Mouse (Mus musculus) heart, embryonic 13.5 days (tissue): ENCODE measurements around the gene Kif2c. TPM values are rescaled to one million over a fixed set of nuclear protein-coding genes. Genes with fewer than 3 reads are reported as not detected.
A peak's percentile ranks its signal among the peaks of the same experiment; 100 is the strongest.

Source experiments
- ATAC-seq: fragments of 200-750 bp; cut with Nextera tagmentation; 2 replicates; pipeline ENCODE4 v1.8.0; 2017; ENCODE audit warnings: moderate TSS enrichment; ENCODE audit not compliant: insufficient number of reproducible peaks, low FRiP score, low TSS enrichment; ENCODE audit errors: extremely low read depth
- H3K27ac ChIP-seq: fragments of 300-500 bp; sonication (generic); replicated peaks from 2 replicates; pipeline ENCODE4 v1.5.1; 2015; ENCODE audit warnings: moderate library complexity, mild to moderate bottlenecking, inconsistent platforms
- H3K27me3 ChIP-seq: fragments of 300-500 bp; sonication (generic); replicated peaks from 2 replicates; pipeline ENCODE4 v1.6.1; 2015; ENCODE audit warnings: mild to moderate bottlenecking, inconsistent platforms
- H3K36me3 ChIP-seq: fragments of 300-500 bp; sonication (generic); 2 replicates; pipeline ENCODE4 v1.6.1; 2015; ENCODE audit warnings: mild to moderate bottlenecking, inconsistent platforms
- H3K4me1 ChIP-seq: fragments of 300-500 bp; sonication (generic); 2 replicates; pipeline ENCODE4 v1.6.1; 2015; ENCODE audit warnings: inconsistent platforms
- H3K4me2 ChIP-seq: fragments of 300-500 bp; sonication (generic); 2 replicates; pipeline ENCODE4 v1.6.1; 2015; ENCODE audit warnings: inconsistent platforms, mild to moderate bottlenecking, moderate library complexity
- H3K4me3 ChIP-seq: fragments of 300-500 bp; sonication (generic); 2 replicates; pipeline ENCODE4 v1.5.1; 2015; ENCODE audit warnings: moderate library complexity, mild to moderate bottlenecking, inconsistent platforms
- H3K9ac ChIP-seq: fragments of 300-500 bp; sonication (generic); 2 replicates; pipeline ENCODE4 v1.6.1; 2015; ENCODE audit warnings: inconsistent platforms, mild to moderate bottlenecking, moderate library complexity
- H3K9me3 ChIP-seq: fragments of 300-500 bp; sonication (generic); 2 replicates; pipeline ENCODE4 v1.6.1; 2016; ENCODE audit warnings: inconsistent platforms
- WGBS: fragments of 180-500 bp; shearing (Covaris S2); methylation state at CpG from one replicate; pipeline ENCODE4 v1.1.7; 2015; ENCODE audit warnings: mixed read lengths; 5-methylcytosine and 5-hydroxymethylcytosine counted together
- polyA plus RNA-seq: library from polyadenylated mRNA; unstranded; fragments of >200 nt; fragmentation: Nextera tagmentation; extraction: Ambion mirVana; gene quantifications from 2 replicates; pipeline ENCODE4 v1.2.1, GENCODE M21; 2015

The Kif2c gene
- polyA plus RNA-seq, 1 experiment from 2014 or later, result 44.2 TPM

DNA sequence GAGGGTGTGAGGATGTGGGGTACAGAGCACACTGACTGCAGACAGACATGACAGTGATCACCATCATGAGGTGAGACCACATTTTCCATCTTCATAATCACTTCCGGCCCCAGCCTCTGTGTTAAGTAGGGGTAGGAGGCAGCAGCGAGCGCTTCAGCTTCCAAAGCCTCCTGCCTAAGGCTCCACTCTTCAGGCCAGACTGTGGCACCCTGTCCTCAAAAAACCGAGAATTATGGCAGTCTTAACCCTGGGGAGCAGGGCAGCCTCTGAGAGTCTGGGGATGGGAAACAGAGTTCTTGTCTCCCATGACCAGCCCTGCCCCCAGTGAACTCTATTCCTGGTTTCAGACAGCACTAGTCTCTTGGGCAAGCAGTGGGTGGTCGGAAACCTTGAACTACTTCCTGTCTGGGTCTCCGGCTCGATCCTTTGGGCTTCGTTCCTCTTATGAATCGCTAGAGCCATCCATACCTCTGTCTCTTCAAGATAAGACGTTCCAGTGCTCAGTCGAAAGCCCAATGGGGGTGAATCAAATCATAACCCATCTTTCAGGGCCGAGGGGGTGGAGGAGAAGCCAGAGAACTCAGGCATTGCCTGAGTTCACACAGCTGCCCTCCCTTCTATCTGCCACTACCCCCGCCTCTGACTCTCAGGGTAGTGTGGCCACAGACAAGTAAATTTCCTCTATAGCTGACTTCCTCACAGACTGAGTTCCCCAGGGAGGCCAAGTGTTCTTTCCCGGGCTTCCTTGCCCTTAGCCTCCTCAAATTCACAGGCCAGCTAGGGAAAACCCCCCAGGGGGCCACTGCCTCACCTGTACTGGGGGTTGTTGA, 57.7 kb downstream of the Kif2c start:
- Histone ChIP-seq H3K4me2 (peak overlapping the region; percentile 8), H3K36me3 (peaks cover 14% of the 10 kb centered on the region), H3K27me3 (no peaks in the 10 kb centered on the region), H3K9me3 (no peaks in the 10 kb centered on the region), H3K9ac (peak overlapping the region; percentile 68), H3K27ac (peak overlapping the region; percentile 91), H3K4me3 (no peak overlapping the region), H3K4me1 (peaks cover 32% of the 10 kb centered on the region)
- WGBS, result 52% methylated on average over 14 of the region's 14 CpGs
- ATAC-seq, result no peak

DNA sequence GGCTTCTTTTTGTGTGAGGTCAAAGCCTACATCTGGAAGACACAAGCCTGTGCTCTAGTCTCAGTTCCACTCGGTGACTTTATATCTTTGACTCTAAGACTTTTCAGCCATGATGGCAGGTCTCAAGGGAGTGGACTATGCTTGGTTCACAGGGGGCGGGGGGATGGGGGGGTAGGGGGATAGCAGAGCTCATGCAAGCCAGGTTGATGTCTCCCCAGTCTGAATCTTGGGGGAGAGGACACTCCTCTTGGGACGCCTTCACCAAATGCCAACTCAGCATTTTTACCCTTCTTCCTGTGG, 58.3 kb downstream of the Kif2c start:
- ATAC-seq, result no peak
- Histone ChIP-seq H3K9me3 (no peaks in the 10 kb centered on the region), H3K36me3 (peaks cover 12% of the 10 kb centered on the region), H3K27me3 (no peaks in the 10 kb centered on the region), H3K4me2 (no peak overlapping the region), H3K27ac (peak overlapping the region; percentile 91), H3K4me3 (no peak overlapping the region), H3K4me1 (peaks cover 34% of the 10 kb centered on the region), H3K9ac (no peak overlapping the region)
- 73% methylated on average over 3 of the region's 3 CpGs for WGBS

DNA sequence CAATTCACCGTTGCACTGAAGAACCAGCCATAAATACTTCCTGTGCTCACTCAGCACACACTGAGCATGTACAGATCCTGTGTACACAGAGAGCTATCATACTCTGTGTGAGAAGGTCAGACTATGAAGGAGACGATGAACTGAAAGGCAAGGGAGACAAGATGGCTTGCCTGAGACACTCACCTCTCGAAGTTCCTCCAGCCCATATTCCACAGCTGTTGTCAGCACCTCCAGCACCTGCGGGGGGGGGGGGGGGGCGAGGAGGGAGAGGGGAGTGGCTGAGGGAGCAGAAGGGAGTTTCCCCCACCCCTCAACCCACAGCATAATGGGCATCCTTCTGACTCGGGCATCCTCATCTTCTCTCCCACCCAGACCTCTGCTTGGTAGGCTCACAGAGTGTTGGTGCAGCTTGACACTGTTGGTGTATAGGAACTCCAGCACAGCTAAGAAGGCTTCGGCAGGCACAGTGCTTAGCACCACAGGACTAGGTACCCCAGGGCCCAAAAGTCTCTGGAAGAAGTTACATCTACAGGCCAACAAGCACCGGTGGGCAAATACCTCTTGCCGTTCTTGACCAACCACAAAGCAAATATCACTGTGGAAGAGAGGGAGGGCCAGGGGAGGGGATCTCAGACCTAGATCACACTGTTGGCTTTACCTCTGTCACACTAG, 58.8 kb downstream of the Kif2c start:
- Histone ChIP-seq H3K27ac (no peak overlapping the region), H3K4me3 (no peak overlapping the region), H3K4me2 (no peak overlapping the region), H3K27me3 (no peaks in the 10 kb centered on the region), H3K36me3 (peaks cover 7% of the 10 kb centered on the region), H3K9me3 (no peaks in the 10 kb centered on the region), H3K4me1 (peaks cover 34% of the 10 kb centered on the region), H3K9ac (no peak overlapping the region)
- ATAC-seq, result no peak
- 68% methylated on average over 8 of the region's 9 CpGs for WGBS

DNA sequence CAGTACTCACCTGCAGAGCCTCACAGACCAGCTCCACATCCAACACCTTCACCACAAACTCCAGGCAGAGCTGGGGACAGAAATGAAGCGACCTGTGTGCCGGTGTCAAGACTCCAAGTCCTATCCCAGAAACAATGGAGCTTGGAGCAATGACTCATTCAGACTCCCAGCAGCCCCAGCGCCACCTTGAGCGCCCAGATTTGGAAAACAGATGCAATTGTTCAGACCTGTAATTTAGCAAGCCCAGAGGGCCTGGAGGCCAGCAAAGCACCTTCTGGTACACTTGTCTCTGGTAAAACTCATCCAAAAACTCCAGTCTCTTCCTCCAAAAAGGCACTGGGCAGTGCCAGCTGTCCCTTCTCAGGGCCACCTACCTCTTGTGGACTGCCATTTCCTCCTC, 60.2 kb downstream of the Kif2c start:
- H3K4me2 ChIP-seq, result no peak overlapping the region
- no peak overlapping the region for H3K27ac ChIP-seq
- no peak overlapping the region for H3K4me3 ChIP-seq
- no peaks in the 10 kb centered on the region for H3K9me3 ChIP-seq
- H3K4me1 ChIP-seq, result peaks cover 34% of the 10 kb centered on the region
- no peaks in the 10 kb centered on the region for H3K36me3 ChIP-seq
- 77% methylated on average over 4 of the region's 4 CpGs for WGBS
- 0 out of 2 replicates have a peak overlapping the region, but pooled peaks have one; percentile 28 for H3K9ac ChIP-seq
- no peaks in the 10 kb centered on the region for H3K27me3 ChIP-seq
- ATAC-seq, result no peak

DNA sequence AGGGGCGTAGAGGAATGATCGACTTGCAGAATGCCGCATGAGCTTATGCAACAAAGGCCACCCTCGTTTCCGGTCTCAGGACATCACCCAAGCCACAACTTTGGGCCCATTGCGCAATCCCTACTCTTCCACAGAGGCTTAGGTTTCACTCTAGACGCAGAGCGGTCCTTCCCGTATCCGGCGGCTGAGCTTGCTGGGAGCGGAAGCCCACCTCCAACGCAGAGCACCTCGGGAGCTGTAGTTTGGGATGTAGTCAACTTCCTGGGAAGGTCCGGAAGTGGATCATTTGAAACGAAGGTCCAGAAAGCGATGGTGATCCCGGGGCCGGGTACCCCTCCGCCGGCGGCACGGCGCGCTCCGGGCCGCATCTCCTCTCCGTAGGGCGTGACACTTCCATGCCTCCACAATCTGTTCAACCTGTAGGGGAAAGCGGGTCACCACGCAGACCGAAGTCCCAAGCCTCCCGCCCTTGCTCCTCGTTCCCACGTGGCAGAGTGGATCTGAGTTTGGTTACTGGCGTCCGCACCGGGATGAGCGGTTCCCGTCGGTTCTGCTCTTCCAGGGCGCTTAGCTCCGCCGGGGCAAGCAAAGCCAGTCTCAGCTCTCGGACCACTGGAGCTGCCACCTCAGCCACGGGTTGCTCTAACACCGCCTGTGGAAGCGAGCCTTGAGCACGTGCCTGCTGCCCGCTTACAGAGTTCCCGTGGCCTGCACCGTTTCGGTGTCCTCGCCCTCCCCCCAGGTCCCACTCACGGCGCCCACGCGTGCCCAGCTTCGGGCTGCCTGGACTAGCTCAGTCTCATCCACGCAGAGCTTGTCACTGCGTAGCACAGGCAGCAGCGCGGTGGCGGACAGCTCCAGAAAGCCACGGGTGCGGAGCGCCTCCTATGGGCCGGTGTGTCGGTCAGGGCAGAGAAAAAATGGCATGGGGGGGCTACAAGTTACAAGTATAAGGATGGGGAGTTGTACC, 61.7 kb downstream of the Kif2c start:
- H3K4me2 ChIP-seq, result peak overlapping the region; percentile 88
- H3K27ac ChIP-seq, result peak overlapping the region; percentile 86
- H3K27me3 ChIP-seq, result no peaks in the 10 kb centered on the region
- H3K4me1 ChIP-seq, result peaks cover 26% of the 10 kb centered on the region
- peak overlapping the region; percentile 77 for H3K4me3 ChIP-seq
- peak; percentile 75; the same call in 1 of the 2 replicates for ATAC-seq
- WGBS, result under 1% methylated on average over 69 of the region's 69 CpGs
- H3K9me3 ChIP-seq, result no peaks in the 10 kb centered on the region
- H3K36me3 ChIP-seq, result no peaks in the 10 kb centered on the region
- peak overlapping the region; percentile 78 for H3K9ac ChIP-seq

DNA sequence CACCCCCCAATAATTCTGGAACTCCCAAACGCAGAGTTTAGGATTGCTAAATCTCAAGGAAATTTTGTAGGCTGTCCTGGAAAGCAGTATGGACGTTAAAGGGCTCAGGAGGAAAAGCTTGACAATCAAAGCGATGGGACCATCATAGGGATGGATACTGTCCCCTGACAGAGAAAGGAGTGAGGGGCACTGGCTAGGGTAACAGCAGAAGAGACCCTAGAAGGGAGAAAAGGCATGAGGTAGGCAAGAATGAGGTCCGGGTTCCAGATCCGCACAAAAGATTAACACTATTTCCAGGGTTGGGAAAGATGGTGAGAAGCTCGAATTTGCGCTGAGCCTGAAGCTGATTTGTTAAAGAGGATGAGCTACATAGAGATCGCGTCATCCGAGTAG, 62.4 kb downstream of the Kif2c start:
- Histone ChIP-seq H3K4me2 (peak overlapping the region; percentile 88), H3K27me3 (no peaks in the 10 kb centered on the region), H3K4me1 (peaks cover 19% of the 10 kb centered on the region), H3K9ac (peak overlapping the region; percentile 78), H3K36me3 (no peaks in the 10 kb centered on the region), H3K27ac (peak overlapping the region; percentile 86), H3K4me3 (peak overlapping the region; percentile 77), H3K9me3 (no peaks in the 10 kb centered on the region)
- no peak for ATAC-seq
- 4% methylated on average over 10 of the region's 10 CpGs for WGBS

DNA sequence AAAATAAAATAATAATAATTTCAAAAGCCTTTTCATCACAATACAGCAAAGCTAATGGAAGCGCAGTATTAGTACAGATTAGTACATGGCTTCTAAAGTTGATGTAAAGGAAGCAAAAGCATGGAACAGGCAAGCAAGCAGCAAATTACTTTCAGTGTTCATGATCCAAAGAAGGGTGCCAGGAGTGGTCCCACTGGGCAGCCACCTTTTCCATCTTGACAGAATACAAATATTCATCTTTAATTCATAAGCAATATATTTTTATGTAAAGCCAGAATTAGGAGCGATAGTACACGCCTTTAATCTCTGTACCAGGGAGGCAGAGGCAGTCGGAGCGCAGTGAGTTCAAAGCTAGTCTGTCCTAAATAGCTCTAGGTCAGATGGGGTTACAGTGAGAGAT, 62.8 kb downstream of the Kif2c start:
- ATAC-seq, result no peak
- peaks cover 15% of the 10 kb centered on the region for H3K4me1 ChIP-seq
- peak overlapping the region; percentile 88 for H3K4me2 ChIP-seq
- H3K9me3 ChIP-seq, result no peaks in the 10 kb centered on the region
- H3K4me3 ChIP-seq, result peak overlapping the region; percentile 77
- no peaks in the 10 kb centered on the region for H3K36me3 ChIP-seq
- H3K27me3 ChIP-seq, result no peaks in the 10 kb centered on the region
- peak overlapping the region; percentile 86 for H3K27ac ChIP-seq
- 74% methylated on average over 5 of the region's 5 CpGs for WGBS
- peak overlapping the region; percentile 78 for H3K9ac ChIP-seq

DNA sequence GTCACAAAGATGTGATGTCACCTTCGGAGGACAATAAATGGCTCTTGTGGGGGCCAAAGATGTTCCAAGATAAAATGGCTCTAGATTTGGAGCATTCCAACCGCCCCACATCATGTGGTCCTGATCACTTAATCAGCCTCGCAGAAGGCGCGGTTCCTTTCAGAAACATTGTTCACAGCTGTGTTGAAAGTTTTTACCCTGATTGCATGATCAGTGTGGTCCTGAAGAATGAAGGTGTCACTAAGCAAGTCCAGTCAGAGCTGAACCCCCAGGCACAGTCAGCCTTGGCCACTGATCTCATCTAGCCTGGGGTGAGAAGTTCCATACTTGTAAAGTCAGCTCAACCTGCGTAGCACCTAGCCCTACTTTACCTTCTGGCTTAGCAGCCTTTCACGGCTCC, 64.5 kb downstream of the Kif2c start:
- Histone ChIP-seq H3K4me2 (no peak overlapping the region), H3K27me3 (no peaks in the 10 kb centered on the region), H3K4me1 (peaks cover 10% of the 10 kb centered on the region), H3K4me3 (no peak overlapping the region), H3K36me3 (0 out of 2 replicates have a peak, but pooled peaks cover 2% of the 10 kb centered on the region), H3K9me3 (no peaks in the 10 kb centered on the region), H3K27ac (no peak overlapping the region), H3K9ac (no peak overlapping the region)
- ATAC-seq, result no peak
- WGBS, result 86% methylated on average over 7 of the region's 7 CpGs

DNA sequence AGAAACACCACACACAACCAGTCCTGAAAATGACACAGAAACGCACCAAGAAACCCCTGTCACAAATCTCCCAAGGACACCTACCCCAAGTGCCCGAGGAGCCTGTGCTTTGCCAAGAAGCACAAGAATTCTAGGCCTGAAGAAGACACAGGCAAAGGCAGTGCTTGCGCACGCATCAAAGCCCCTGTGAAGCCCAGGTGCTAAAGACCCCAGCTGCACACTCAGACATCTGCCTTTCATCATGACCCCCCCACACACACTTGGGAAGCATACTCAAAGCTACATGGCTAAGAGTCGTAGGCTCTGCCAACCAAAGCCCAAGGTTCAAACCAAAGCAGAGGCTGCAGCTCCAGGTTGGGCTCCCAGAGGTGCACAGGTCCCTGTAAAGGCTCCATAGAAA, 66.8 kb downstream of the Kif2c start:
- no peak overlapping the region for H3K4me3 ChIP-seq
- H3K9me3 ChIP-seq, result no peaks in the 10 kb centered on the region
- no peak for ATAC-seq
- H3K27ac ChIP-seq, result no peak overlapping the region
- H3K27me3 ChIP-seq, result no peaks in the 10 kb centered on the region
- peaks cover 6% of the 10 kb centered on the region for H3K4me1 ChIP-seq
- no peak overlapping the region for H3K9ac ChIP-seq
- 68% methylated on average over 5 of the region's 5 CpGs for WGBS
- peaks cover 8% of the 10 kb centered on the region for H3K36me3 ChIP-seq
- no peak overlapping the region for H3K4me2 ChIP-seq

DNA sequence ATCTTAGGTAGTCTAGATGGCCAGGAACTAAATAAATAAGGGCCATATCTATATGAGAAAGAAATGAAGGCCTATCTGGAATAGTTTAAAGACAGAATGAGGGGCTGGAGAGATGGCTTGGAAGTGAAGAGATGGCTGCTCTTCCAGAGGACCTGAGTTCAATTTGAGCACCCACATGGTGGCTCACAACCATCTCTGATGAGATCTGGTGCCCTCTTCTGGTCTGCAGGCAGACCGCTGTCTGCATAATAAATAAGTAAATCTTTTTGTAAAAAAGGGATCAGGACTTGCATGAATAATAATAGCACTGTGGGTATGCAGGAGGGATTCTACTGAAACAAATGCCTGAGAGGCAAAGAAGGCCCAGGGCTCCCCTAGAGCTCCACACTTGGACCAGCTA, 69.2 kb downstream of the Kif2c start:
- Histone ChIP-seq H3K9me3 (no peaks in the 10 kb centered on the region), H3K4me2 (no peak overlapping the region), H3K4me3 (no peak overlapping the region), H3K9ac (no peak overlapping the region), H3K36me3 (peaks cover 16% of the 10 kb centered on the region), H3K4me1 (no peaks in the 10 kb centered on the region), H3K27ac (no peak overlapping the region), H3K27me3 (no peaks in the 10 kb centered on the region)
- WGBS, result 83% methylated on average over 1 of the region's 1 CpGs
- ATAC-seq, result no peak

DNA sequence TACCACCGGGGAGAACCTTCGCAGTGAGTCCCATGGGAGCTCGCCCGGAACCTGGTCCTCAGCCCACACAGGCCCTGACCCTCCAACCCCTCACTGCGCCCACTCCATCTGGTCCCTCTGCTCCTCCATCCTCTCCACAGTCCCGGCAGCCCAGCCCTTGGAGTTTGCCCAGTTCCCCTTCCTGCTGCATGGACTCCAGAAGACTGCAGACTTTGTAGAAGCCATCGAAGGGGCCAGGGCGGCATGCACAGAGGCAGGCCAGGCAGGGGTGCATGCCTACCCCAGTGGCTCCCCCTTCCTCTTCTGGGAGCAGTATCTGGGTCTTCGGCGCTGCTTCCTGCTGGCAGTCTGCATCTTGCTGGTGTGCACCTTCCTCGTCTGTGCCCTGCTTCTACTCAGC, 71.5 kb downstream of the Kif2c start:
- H3K4me2 ChIP-seq, result no peak overlapping the region
- no peak for ATAC-seq
- 75% methylated on average over 11 of the region's 11 CpGs for WGBS
- H3K4me1 ChIP-seq, result no peaks in the 10 kb centered on the region
- H3K9me3 ChIP-seq, result no peaks in the 10 kb centered on the region
- H3K27me3 ChIP-seq, result no peaks in the 10 kb centered on the region
- no peak overlapping the region for H3K9ac ChIP-seq
- peaks cover 18% of the 10 kb centered on the region for H3K36me3 ChIP-seq
- H3K4me3 ChIP-seq, result no peak overlapping the region
- no peak overlapping the region for H3K27ac ChIP-seq
